Mouse (Mus musculus) ES-E14 (cell line): ENCODE results near the gene Snap91. TPM values are rescaled to one million over a fixed set of nuclear protein-coding genes. Genes with fewer than 3 reads are reported as not detected.

Experiments used
- DNase-seq: peaks from one replicate; pipeline ENCODE4 v3.0.0-alpha.2; 2013; ENCODE audit warnings: low read depth, low spot score
- H3K27ac ChIP-seq: 2 replicates; pipeline ENCODE4 v1.5.1; 2012; ENCODE audit warnings: low read depth, mild to moderate bottlenecking, low read length, moderate library complexity, mixed read lengths; ENCODE audit not compliant: poor library complexity, insufficient read depth, severe bottlenecking
- H3K36me3 ChIP-seq: 2 replicates; pipeline ENCODE4 v1.6.1; 2012; ENCODE audit warnings: mild to moderate bottlenecking, low read length, moderate library complexity, mixed read lengths; ENCODE audit not compliant: control insufficient read depth, poor library complexity, insufficient read depth, severe bottlenecking
- H3K4me1 ChIP-seq, 2 experiments: fragments of 150-350 bp in 1 of 2; sonication (generic) in 1 of 2; 2 replicates each; pipeline ENCODE4 v1.6.1; 2012; ENCODE audit warnings: low read length in 2 of 2, mild to moderate bottlenecking in 1 of 2, mixed read lengths in 1 of 2; ENCODE audit not compliant: control insufficient read depth in 2 of 2, insufficient read depth in 2 of 2, poor library complexity in 1 of 2
- H3K4me3 ChIP-seq, 2 experiments: fragments of 150-350 bp in 1 of 2; sonication (generic) in 1 of 2; 2 replicates each; pipeline ENCODE4 v1.5.1; 2012; ENCODE audit warnings: low read length in 2 of 2, low read depth in 1 of 2, mild to moderate bottlenecking in 1 of 2, mixed read lengths in 1 of 2; ENCODE audit not compliant: insufficient read depth in 1 of 2, poor library complexity in 1 of 2, severe bottlenecking in 1 of 2
- H3K9ac ChIP-seq: 2 replicates; pipeline ENCODE4 v1.6.1; 2012; ENCODE audit warnings: low read depth, mild to moderate bottlenecking, low read length, mixed read lengths; ENCODE audit not compliant: poor library complexity, insufficient read depth, severe bottlenecking
- H3K9me3 ChIP-seq: fragments of 150-350 bp; sonication (generic); 2 replicates; pipeline ENCODE4 v1.6.1; 2012; ENCODE audit warnings: low read depth, mild to moderate bottlenecking, low read length; ENCODE audit not compliant: control insufficient read depth, insufficient read depth
- CHD2 ChIP-seq: IDR thresholded peaks from 2 replicates; pipeline ENCODE4 v1.6.1; 2014; ENCODE audit warnings: mild to moderate bottlenecking, low read depth, low read length, inconsistent platforms
- HCFC1 ChIP-seq: IDR thresholded peaks from 2 replicates; pipeline ENCODE4 v1.6.1; 2012; ENCODE audit warnings: low read length, inconsistent platforms, borderline replicate concordance; ENCODE audit not compliant: insufficient read depth
- MAFK ChIP-seq: IDR thresholded peaks from 2 replicates; pipeline ENCODE4 v1.6.1; 2014; ENCODE audit warnings: mild to moderate bottlenecking, low read depth, low read length, inconsistent platforms; ENCODE audit not compliant: insufficient read depth
- ZC3H11A ChIP-seq: IDR thresholded peaks from 2 replicates; pipeline ENCODE4 v1.6.1; 2012; ENCODE audit warnings: low read depth, mild to moderate bottlenecking, inconsistent platforms, low read length, borderline replicate concordance
- ZNF384 ChIP-seq: IDR thresholded peaks from 2 replicates; pipeline ENCODE4 v1.6.1; 2012; ENCODE audit warnings: low read depth, low read length, inconsistent platforms
- in situ Hi-C, 2 experiments: fragments of 600-800 bp; cut with MboI; formaldehyde crosslinking; loops; one replicate each; pipeline ENCODE4 v1.15.1; 2025; ENCODE audit warnings: low sequenced_read_pairs in 2 of 2, inconsistent platforms in 1 of 2; ENCODE audit not compliant: unreplicated experiment in 2 of 2
- total RNA-seq: library from RNA; depleted of rRNA; stranded (reverse); fragments of 300-350 nt; gene quantifications from 2 replicates; pipeline ENCODE4 v1.2.3, GENCODE M21; 2012

Snap91 gene
- total RNA-seq, 1 experiment: 0.80 TPM

DNA sequence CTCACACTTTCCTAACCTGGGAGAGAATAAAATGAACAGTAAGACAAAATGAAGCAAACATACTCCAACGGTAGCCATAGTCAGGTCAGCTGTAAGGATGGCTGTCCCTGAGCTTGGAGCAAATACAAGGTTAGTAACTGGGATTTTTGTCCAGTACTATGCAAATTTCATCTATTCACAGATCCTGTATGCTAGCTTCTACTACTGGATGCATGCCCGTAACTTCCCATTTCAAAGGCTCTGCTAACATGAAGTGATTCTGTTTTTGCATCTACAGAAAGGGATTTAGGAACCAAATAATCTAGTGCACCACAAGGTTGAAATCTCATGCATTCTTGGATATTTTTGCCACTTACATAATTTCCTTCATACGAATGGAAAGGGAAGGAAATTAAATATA lies 70.2 kb downstream of the Snap91 start:
- H3K9ac ChIP-seq: no peak overlapping the region
- TF ChIP-seq ZNF384: no peak
- TF ChIP-seq CHD2: no peak
- TF ChIP-seq MAFK: no peak
- no peaks in the 10 kb centered on the region for H3K36me3 ChIP-seq
- H3K4me3 ChIP-seq: no peak overlapping the region
- H3K4me1 ChIP-seq: no peaks in the 10 kb centered on the region
- no peak for DNase-seq
- no peak overlapping the region for H3K27ac ChIP-seq
- no peaks in the 10 kb centered on the region for H3K9me3 ChIP-seq
- in situ Hi-C loops: no loop called here

DNA sequence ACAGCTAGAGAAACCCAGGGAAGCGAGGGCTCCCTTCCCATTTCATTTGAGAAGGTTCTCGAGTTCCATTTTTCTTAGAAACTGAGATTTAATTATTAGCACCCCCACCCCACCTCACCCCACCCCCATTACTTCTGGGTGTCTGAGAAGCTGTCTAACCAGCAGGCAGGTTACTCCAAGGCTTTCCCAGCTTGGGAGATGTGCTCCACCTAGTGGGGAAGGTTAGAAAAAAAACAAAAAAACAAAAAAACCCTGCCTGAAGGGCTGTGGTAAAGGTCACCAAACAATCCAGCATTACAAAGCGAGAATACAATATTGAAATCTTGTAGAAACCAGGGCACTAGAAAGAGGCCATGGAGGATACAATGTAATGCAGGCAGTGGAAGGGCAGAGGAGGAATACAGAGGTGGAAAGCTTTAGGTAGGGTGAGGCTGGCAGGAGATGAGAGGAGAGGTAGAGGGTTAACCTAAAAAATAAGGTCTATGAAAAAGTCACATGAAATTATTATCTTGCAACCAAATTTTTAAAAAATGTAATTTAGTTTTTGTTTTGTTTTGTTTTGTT lies 79.8 kb downstream of the Snap91 start:
- DNase-seq: peak; percentile 56
- in situ Hi-C loops: no loop called here
- no peak overlapping the region for H3K4me3 ChIP-seq
- no peaks in the 10 kb centered on the region for H3K36me3 ChIP-seq
- H3K27ac ChIP-seq: no peak overlapping the region
- no peak overlapping the region for H3K9ac ChIP-seq
- no peaks in the 10 kb centered on the region for H3K4me1 ChIP-seq
- no peak for TF ChIP-seq HCFC1
- TF ChIP-seq ZNF384: peak; percentile 89
- H3K9me3 ChIP-seq: no peaks in the 10 kb centered on the region

DNA sequence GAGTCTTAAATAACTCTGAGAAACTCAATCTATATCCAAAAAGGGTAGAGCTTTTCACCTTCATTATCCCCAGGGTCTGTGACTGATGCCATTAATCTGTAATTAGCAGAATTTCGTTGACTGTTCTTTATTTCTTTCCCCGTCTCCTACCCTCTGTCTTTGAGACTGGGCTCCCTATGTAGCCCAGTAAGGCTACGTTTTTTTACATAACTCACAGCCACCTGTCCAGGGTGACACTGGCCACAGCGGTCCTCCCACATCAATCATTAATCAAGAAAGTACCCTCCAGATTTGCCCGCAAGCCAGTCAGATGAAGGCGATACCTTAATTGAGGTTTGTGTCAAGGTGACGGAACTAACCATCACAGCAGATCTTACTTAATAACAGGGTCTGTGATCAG lies 81.4 kb downstream of the Snap91 start:
- TF ChIP-seq HCFC1: no peak
- TF ChIP-seq ZNF384: no peak
- TF ChIP-seq MAFK: no peak
- no peak for TF ChIP-seq CHD2
- TF ChIP-seq ZC3H11A: no peak
- DNase-seq: no peak
- Histone ChIP-seq H3K4me1 (no peaks in the 10 kb centered on the region), H3K27ac (no peak overlapping the region), H3K36me3 (no peaks in the 10 kb centered on the region), H3K9me3 (no peaks in the 10 kb centered on the region), H3K4me3 (no peak overlapping the region), H3K9ac (no peak overlapping the region)
- in situ Hi-C loops: no loop called here

DNA sequence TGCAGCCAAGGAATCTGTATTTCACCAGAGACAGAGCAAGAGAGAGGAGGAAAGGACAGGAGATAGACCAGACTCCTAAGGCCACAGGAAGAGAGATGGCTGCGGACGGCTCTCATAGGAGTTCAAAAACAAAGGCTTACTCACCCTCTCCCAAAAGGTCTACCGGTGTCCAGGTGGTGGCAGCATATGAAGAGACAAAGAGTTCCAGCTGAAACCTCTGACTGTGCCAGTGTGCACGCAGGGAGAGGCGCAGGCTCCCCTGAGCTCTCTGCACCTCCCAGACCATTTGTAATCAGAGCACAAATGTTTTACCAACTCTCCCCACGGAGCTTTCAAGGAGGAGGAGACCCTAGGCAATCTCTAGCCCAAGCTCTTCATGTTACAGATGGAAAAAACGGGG lies 81.8 kb downstream of the Snap91 start:
- peak overlapping the region in 1 of 2 experiments; percentile 50; a peak in 2 of 4 replicates for H3K4me3 ChIP-seq
- H3K9ac ChIP-seq: no peak overlapping the region
- H3K4me1 ChIP-seq: no peaks in the 10 kb centered on the region
- no peak for TF ChIP-seq ZNF384
- no peak for TF ChIP-seq MAFK
- no peak for TF ChIP-seq ZC3H11A
- TF ChIP-seq CHD2: no peak
- no peak for TF ChIP-seq HCFC1
- no peak for DNase-seq
- no peak overlapping the region for H3K27ac ChIP-seq
- in situ Hi-C loops: no loop called here
- no peaks in the 10 kb centered on the region for H3K36me3 ChIP-seq
- no peaks in the 10 kb centered on the region for H3K9me3 ChIP-seq

DNA sequence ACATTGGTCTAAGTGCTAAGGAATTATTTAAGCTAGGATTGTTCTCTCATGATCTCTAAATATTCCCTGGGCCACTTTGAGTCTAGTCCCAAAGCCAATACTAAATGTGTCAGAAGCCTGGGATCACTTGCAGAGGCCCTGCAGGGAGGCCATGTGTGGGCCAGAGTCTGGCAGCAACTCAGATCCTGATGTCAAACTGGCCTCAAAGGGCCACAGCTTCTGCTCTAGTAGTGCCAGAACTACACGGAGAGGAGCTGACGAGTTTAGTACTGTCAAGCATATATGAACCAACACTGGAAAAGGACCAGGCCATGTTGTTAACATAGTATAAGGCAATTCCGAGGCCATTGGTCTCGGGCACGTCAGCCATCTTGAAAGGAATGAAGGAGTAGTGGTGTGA lies 82.3 kb downstream of the Snap91 start:
- Histone ChIP-seq H3K4me1 (no peaks in the 10 kb centered on the region), H3K9ac (no peak overlapping the region), H3K9me3 (no peaks in the 10 kb centered on the region), H3K27ac (no peak overlapping the region), H3K4me3 (peak overlapping the region in 1 of 2 experiments; percentile 50; a peak in 1 of 4 replicates), H3K36me3 (no peaks in the 10 kb centered on the region)
- in situ Hi-C loops: no loop called here
- DNase-seq: no peak
- no peak for TF ChIP-seq ZC3H11A
- no peak for TF ChIP-seq MAFK
- no peak for TF ChIP-seq HCFC1
- TF ChIP-seq CHD2: no peak
- TF ChIP-seq ZNF384: no peak
